Comparison of ENCODE assay signal across 1 mouse cellular context in the genomic region with DNA sequence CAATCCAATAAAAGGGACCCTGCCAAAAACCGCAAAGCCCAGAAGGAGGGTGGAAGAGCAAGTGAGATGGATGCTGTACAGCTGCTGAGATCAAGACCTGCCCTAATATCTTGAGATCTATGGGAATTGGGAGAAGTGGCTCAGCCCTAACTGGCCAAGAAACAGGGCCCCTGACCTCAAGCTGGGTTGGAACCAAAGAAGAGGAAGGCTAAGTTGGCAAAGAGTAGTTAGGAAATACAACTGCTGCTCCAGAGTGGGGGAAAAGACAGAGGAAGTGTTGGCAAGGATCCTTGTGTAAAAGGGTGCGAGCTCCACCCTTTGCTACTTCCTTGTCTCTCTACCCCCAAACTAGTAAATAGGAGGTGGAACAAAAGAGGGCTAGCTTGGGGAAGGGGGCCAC.
TF ChIP-seq lines count a peak whose summit lies in the region.

No protein-coding gene starts in this region.

TF ChIP-seq in CH12.LX, 34 proteins besides CTCF, POLR2A, EP300 and RAD21 (continued from another document):
- no peak for TF ChIP-seq NRF1 (IDR thresholded peaks at IDR 0.05; ENCODE audit: low read depth, low read length)
- no peak for TF ChIP-seq ELF1 (IDR thresholded peaks at IDR 0.05; ENCODE audit: low read depth, low read length)
- no peak for TF ChIP-seq MAX (IDR thresholded peaks at IDR 0.05; ENCODE audit: low read length)
- no peak for TF ChIP-seq ZMIZ1 (IDR thresholded peaks at IDR 0.05; ENCODE audit: low read depth, low read length)
TF ChIP-seq in CH12.LX: peak in this region for 0.
